Comparison of ENCODE assay signal across 7 mouse cellular contexts in genomic region chr3:21957105-21957504, GRCm38 (mm10).
A peak's percentile ranks its signal among the peaks of the same experiment; 100 is the strongest.
DNase-seq lines count a peak whose midpoint lies in the region; ATAC-seq lines count a peak whose summit lies in the region.
"Not testable (repeated sequence)": the region's sequence is repeated elsewhere in the genome, so short reads cannot be mapped to it uniquely, and the experiment has no call there.

No protein-coding gene starts in this region.

- not testable (repeated sequence) for H3K4me2 ChIP-seq in liver, embryonic 11.5 days; liver, embryonic 16.5 days (ENCODE audit: low read depth, low read length)

- not testable (repeated sequence) for H3K9me3 ChIP-seq in liver, embryonic 11.5 days (ENCODE audit: control insufficient read depth, low read length); liver, embryonic 16.5 days (replicated peaks; ENCODE audit: control insufficient read depth, low read length)

- not testable (repeated sequence) for H3K27me3 ChIP-seq in liver, embryonic 11.5 days (replicated peaks; ENCODE audit: control insufficient read depth, insufficient read depth, low read length); liver, embryonic 16.5 days (ENCODE audit: control insufficient read depth, insufficient read depth, low read depth, low read length)

- H3K27ac ChIP-seq in liver, embryonic 11.5 days (ENCODE audit: low read depth, low read length); liver, embryonic 16.5 days (ENCODE audit: low read length): not testable (repeated sequence)

- WGBS in liver, embryonic 11.5 days: 39% methylated on average over 6 of the region's 6 CpGs
- 41% methylated on average over 6 of the region's 6 CpGs for WGBS in liver, embryonic 16.5 days (ENCODE audit: insufficient replicate concordance)

- H3K9ac ChIP-seq in liver, embryonic 11.5 days (ENCODE audit: low read depth, low read length); liver, embryonic 16.5 days (ENCODE audit: low read depth, low read length): not testable (repeated sequence)

- H3K36me3 ChIP-seq in liver, embryonic 11.5 days (ENCODE audit: control insufficient read depth, insufficient read depth, low read length); liver, embryonic 16.5 days (ENCODE audit: control insufficient read depth, insufficient read depth): not testable (repeated sequence)

- peak; percentile 43; the same call in 1 of the 2 replicates for ATAC-seq in liver, embryonic 11.5 days (replicated peaks; ENCODE audit: low FRiP score)
- ATAC-seq in liver, embryonic 16.5 days (ENCODE audit: low read depth): peak; percentile 76
- peak; percentile 51 for ATAC-seq in megakaryocyte progenitor cell, adult 5-6 weeks (replicated peaks; ENCODE audit: poor library complexity)

- not testable (repeated sequence) for H3K4me1 ChIP-seq in liver, embryonic 11.5 days (replicated peaks; ENCODE audit: control insufficient read depth, insufficient read depth, low read length); liver, embryonic 16.5 days (ENCODE audit: control insufficient read depth, low read depth, low read length)

- peak; percentile 51 for DNase-seq in ES-CJ7 (ENCODE audit: low read depth, low spot score)
- DNase-seq in adrenal gland, postnatal 10 days: peak; percentile 39
- peak; percentile 94 for DNase-seq in heart, adult 11 months
- not testable (repeated sequence) for DNase-seq in liver, embryonic 11.5 days (ENCODE audit: low spot score)
- DNase-seq in lung, postnatal 10 days: peak; percentile 49

- not testable (repeated sequence) for H3K4me3 ChIP-seq in liver, embryonic 11.5 days (ENCODE audit: low read depth, low read length); liver, embryonic 16.5 days (ENCODE audit: low read depth, low read length)
